Mouse (Mus musculus): ENCODE data around the gene Tbx10. TPM values are rescaled to one million over a fixed set of nuclear protein-coding genes. Genes with fewer than 3 reads are reported as not detected.
A peak's percentile ranks its signal among the peaks of the same experiment; 100 is the strongest.
"Not testable (repeated sequence)": the region's sequence is repeated elsewhere in the genome, so short reads cannot be mapped to it uniquely, and the experiment has no call there.

Gene Tbx10
- polyA plus RNA-seq, 1 experiment = 0.33 TPM

- no peak for DNase-seq
- no peak for TF ChIP-seq CTCF (IDR thresholded peaks at IDR 0.05; ENCODE audit: borderline replicate concordance, insufficient read depth, low read depth, low read length)
- TF ChIP-seq POLR2A (IDR thresholded peaks at IDR 0.05; ENCODE audit: borderline replicate concordance, insufficient read depth, low read length) = no peak
- Histone ChIP-seq H3K27ac (ENCODE audit: insufficient read depth, low read length) (no peak overlapping the region), H3K27me3 (ENCODE audit: control insufficient read depth, insufficient read depth, low read length) (no peaks in the 10 kb centered on the region), H3K4me3 (replicated peaks; ENCODE audit: insufficient read depth, low read depth, low read length) (no peak overlapping the region), H3K4me1 (ENCODE audit: control insufficient read depth, insufficient read depth, low read length) (peaks cover 3% of the 10 kb centered on the region; the same call in 1 of the 2 replicates)
- WGBS = 65% methylated on average over 1 of the region's 1 CpGs
These were observed 40.5 kb upstream of the Tbx10 start for GRCm38 (mm10) chr19:3952099-3952498.

- TF ChIP-seq CTCF (IDR thresholded peaks at IDR 0.05; ENCODE audit: borderline replicate concordance, insufficient read depth, low read depth, low read length) (no peak), POLR2A (IDR thresholded peaks at IDR 0.05; ENCODE audit: borderline replicate concordance, insufficient read depth, low read length) (no peak)
These were observed 37.5 kb upstream of the Tbx10 start for GRCm38 (mm10) chr19:3955033-3955432.

GRCm38 (mm10) chr19:3955804-3956203, 36.7 kb upstream of the Tbx10 start:
- WGBS = 12% methylated on average over 4 of the region's 4 CpGs
- DNase-seq = peak; percentile 21 to 27
- no peak for TF ChIP-seq POLR2A (IDR thresholded peaks at IDR 0.05; ENCODE audit: borderline replicate concordance, insufficient read depth, low read length)
- no peak for TF ChIP-seq CTCF (IDR thresholded peaks at IDR 0.05; ENCODE audit: borderline replicate concordance, insufficient read depth, low read depth, low read length)
- no peak overlapping the region for H3K4me3 ChIP-seq (replicated peaks; ENCODE audit: insufficient read depth, low read depth, low read length)
- peaks cover 7% of the 10 kb centered on the region; the same call in 1 of the 2 replicates for H3K4me1 ChIP-seq (ENCODE audit: control insufficient read depth, insufficient read depth, low read length)
- no peak overlapping the region for H3K27ac ChIP-seq (ENCODE audit: insufficient read depth, low read length)
- H3K27me3 ChIP-seq (ENCODE audit: control insufficient read depth, insufficient read depth, low read length) = no peaks in the 10 kb centered on the region

More at GRCm38 (mm10) chr19:3955033-3955432, 37.5 kb upstream of the Tbx10 start:
- no peaks in the 10 kb centered on the region for H3K27me3 ChIP-seq (ENCODE audit: control insufficient read depth, insufficient read depth, low read length)
- WGBS = 64% methylated on average over 3 of the region's 3 CpGs
- peaks cover 7% of the 10 kb centered on the region; the same call in 1 of the 2 replicates for H3K4me1 ChIP-seq (ENCODE audit: control insufficient read depth, insufficient read depth, low read length)
- no peak for DNase-seq
- no peak overlapping the region for H3K27ac ChIP-seq (ENCODE audit: insufficient read depth, low read length)
- no peak overlapping the region for H3K4me3 ChIP-seq (replicated peaks; ENCODE audit: insufficient read depth, low read depth, low read length)

GRCm38 (mm10) chr19:3957296-3958036, 35.1 kb upstream of the Tbx10 start:
- WGBS = 72% methylated on average over 5 of the region's 5 CpGs
- H3K27ac ChIP-seq (ENCODE audit: insufficient read depth, low read length); H3K4me1 ChIP-seq (ENCODE audit: control insufficient read depth, insufficient read depth, low read length); H3K4me3 ChIP-seq (replicated peaks; ENCODE audit: insufficient read depth, low read depth, low read length); H3K27me3 ChIP-seq (ENCODE audit: control insufficient read depth, insufficient read depth, low read length); DNase-seq: not testable (repeated sequence)

GRCm38 (mm10) chr19:3958470-3958869, 34.1 kb upstream of the Tbx10 start, which contains the start of gene Aldh3b3:
TSS of gene Aldh3b3 (plus strand) at chr19:3958645.
- no peak for TF ChIP-seq CTCF (IDR thresholded peaks at IDR 0.05; ENCODE audit: borderline replicate concordance, insufficient read depth, low read depth, low read length)
- no peak for TF ChIP-seq POLR2A (IDR thresholded peaks at IDR 0.05; ENCODE audit: borderline replicate concordance, insufficient read depth, low read length)
- 41% methylated on average over 4 of the region's 4 CpGs for WGBS
- no peak for DNase-seq

GRCm38 (mm10) chr19:3959030-3959429, 33.5 kb upstream of the Tbx10 start:
- no peak overlapping the region for H3K27ac ChIP-seq (ENCODE audit: insufficient read depth, low read length)
- H3K4me1 ChIP-seq (ENCODE audit: control insufficient read depth, insufficient read depth, low read length) = peaks cover 7% of the 10 kb centered on the region; the same call in 1 of the 2 replicates
- no peaks in the 10 kb centered on the region for H3K27me3 ChIP-seq (ENCODE audit: control insufficient read depth, insufficient read depth, low read length)
- no peak for TF ChIP-seq POLR2A (IDR thresholded peaks at IDR 0.05; ENCODE audit: borderline replicate concordance, insufficient read depth, low read length)
- TF ChIP-seq CTCF (IDR thresholded peaks at IDR 0.05; ENCODE audit: borderline replicate concordance, insufficient read depth, low read depth, low read length) = no peak
- no peak for DNase-seq
- no peak overlapping the region for H3K4me3 ChIP-seq (replicated peaks; ENCODE audit: insufficient read depth, low read depth, low read length)

More at GRCm38 (mm10) chr19:3958470-3958869, 34.1 kb upstream of the Tbx10 start, which contains the start of gene Aldh3b3:
- H3K27me3 ChIP-seq (ENCODE audit: control insufficient read depth, insufficient read depth, low read length) = no peaks in the 10 kb centered on the region
- H3K4me1 ChIP-seq (ENCODE audit: control insufficient read depth, insufficient read depth, low read length) = peaks cover 7% of the 10 kb centered on the region; the same call in 1 of the 2 replicates
- no peak within 1 kb of the TSS for H3K4me3 ChIP-seq (replicated peaks; ENCODE audit: insufficient read depth, low read depth, low read length)
- no peak within 1 kb of the TSS for H3K27ac ChIP-seq (ENCODE audit: insufficient read depth, low read length)

- no peak for DNase-seq
- no peak overlapping the region for H3K27ac ChIP-seq (ENCODE audit: insufficient read depth, low read length)
- H3K4me1 ChIP-seq (ENCODE audit: control insufficient read depth, insufficient read depth, low read length) = peaks cover 7% of the 10 kb centered on the region; the same call in 1 of the 2 replicates
- no peaks in the 10 kb centered on the region for H3K27me3 ChIP-seq (ENCODE audit: control insufficient read depth, insufficient read depth, low read length)
- H3K4me3 ChIP-seq (replicated peaks; ENCODE audit: insufficient read depth, low read depth, low read length) = no peak overlapping the region
- TF ChIP-seq CTCF (IDR thresholded peaks at IDR 0.05; ENCODE audit: borderline replicate concordance, insufficient read depth, low read depth, low read length) (no peak), POLR2A (IDR thresholded peaks at IDR 0.05; ENCODE audit: borderline replicate concordance, insufficient read depth, low read length) (no peak)
- WGBS = 91% methylated on average over 5 of the region's 5 CpGs
These were observed 32.3 kb upstream of the Tbx10 start for GRCm38 (mm10) chr19:3960211-3960610.

- not testable (repeated sequence) for H3K4me3 ChIP-seq (replicated peaks; ENCODE audit: insufficient read depth, low read depth, low read length); H3K27me3 ChIP-seq (ENCODE audit: control insufficient read depth, insufficient read depth, low read length); DNase-seq; H3K4me1 ChIP-seq (ENCODE audit: control insufficient read depth, insufficient read depth, low read length); H3K27ac ChIP-seq (ENCODE audit: insufficient read depth, low read length)
- 40% methylated on average over 6 of the region's 6 CpGs for WGBS
These were observed 30.7 kb upstream of the Tbx10 start for GRCm38 (mm10) chr19:3961805-3962204.
